Comparison of ENCODE assay signal across 8 mouse cellular contexts in the genomic region with DNA sequence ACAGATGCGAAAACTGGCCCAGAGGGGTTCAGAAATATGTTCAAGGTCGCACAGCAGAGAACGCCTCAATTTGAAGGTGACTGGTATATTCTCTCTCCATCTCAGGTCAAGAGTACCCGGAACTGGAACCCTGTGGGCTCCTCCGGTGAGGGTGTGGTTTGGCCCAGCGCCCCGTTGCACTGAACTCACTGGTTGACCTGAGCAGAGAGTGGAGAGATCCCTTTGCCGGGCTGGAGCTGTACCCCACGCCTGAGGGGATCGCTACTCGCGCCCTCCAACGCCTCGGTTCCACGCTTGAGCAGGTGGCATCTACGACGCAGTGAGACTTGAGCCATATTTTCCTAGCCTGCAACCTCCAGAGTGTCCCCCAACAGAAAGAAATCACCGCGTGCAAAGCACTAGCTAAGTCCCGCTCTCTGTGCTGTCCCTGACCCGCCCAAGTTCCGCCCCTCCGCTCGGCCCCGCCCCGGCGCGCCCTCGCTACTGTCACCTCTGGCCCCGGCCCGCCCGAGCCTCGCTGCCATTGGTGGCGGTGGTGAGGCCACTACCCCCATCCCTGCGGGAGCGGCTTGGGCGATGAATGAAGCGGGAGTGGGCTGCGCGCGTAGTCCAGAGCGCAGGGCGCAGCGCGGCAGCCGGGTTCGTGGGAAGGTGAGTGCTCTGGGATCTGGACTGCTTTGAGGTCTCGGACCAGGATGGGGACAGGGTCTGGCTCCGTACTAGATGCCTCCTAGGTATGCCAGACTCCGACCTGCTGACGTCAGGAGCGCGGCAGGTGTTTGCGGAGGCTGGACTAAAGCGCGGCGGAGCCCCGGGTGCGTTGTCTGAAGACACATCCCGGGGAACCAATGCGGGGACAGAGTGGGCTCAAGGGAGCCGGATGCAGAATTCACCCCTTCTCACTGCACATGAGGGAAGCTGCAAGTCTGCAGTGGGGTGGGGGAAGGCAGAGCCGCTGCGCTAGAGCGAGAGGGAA. TPM values are rescaled to one million over a fixed set of nuclear protein-coding genes. Genes with fewer than 3 reads are reported as not detected.
DNase-seq lines count a peak whose midpoint lies in the region; ATAC-seq and TF ChIP-seq lines count a peak whose summit lies in the region.

A gene (plus strand): TSS at position 523 of the 976 bp plus-strand sequence.

- H3K36me3 ChIP-seq in embryonic facial prominence, embryonic 15.5 days = no peaks in the 10 kb centered on the region
- H3K36me3 ChIP-seq in heart, embryonic 12.5 days = no peaks in the 10 kb centered on the region
- no peaks in the 10 kb centered on the region for H3K36me3 ChIP-seq in kidney, postnatal 0 days (ENCODE audit: insufficient read depth, low read length)
- no peaks in the 10 kb centered on the region for H3K36me3 ChIP-seq in liver, embryonic 13.5 days
- H3K36me3 ChIP-seq in stomach, embryonic 14.5 days (ENCODE audit: control insufficient read depth, insufficient read depth, low read length) = no peaks in the 10 kb centered on the region

- H3K27ac ChIP-seq in embryonic facial prominence, embryonic 15.5 days (replicated peaks) = no peak within 1 kb of the TSS
- no peak within 1 kb of the TSS for H3K27ac ChIP-seq in heart, embryonic 12.5 days (ENCODE audit: poor library complexity, severe bottlenecking)
- peak within 1 kb of the TSS; percentile 26 for H3K27ac ChIP-seq in kidney, postnatal 0 days
- H3K27ac ChIP-seq in liver, embryonic 13.5 days = no peak within 1 kb of the TSS
- H3K27ac ChIP-seq in stomach, embryonic 14.5 days (ENCODE audit: low read length) = no peak within 1 kb of the TSS

- TF ChIP-seq CTCF in kidney, postnatal 0 days (IDR thresholded peaks at IDR 0.05; ENCODE audit: low read depth) = no peak

- H3K4me3 ChIP-seq in embryonic facial prominence, embryonic 15.5 days (replicated peaks) = peak within 1 kb of the TSS; percentile 48
- peak within 1 kb of the TSS; percentile 55 for H3K4me3 ChIP-seq in heart, embryonic 12.5 days
- peak within 1 kb of the TSS; percentile 42 for H3K4me3 ChIP-seq in kidney, postnatal 0 days (replicated peaks; ENCODE audit: low read depth, low read length)
- peak within 1 kb of the TSS; percentile 58 for H3K4me3 ChIP-seq in liver, embryonic 13.5 days (replicated peaks)
- peak within 1 kb of the TSS; percentile 33 for H3K4me3 ChIP-seq in stomach, embryonic 14.5 days (ENCODE audit: low read depth, low read length)

- ATAC-seq in embryonic facial prominence, embryonic 15.5 days (ENCODE audit: insufficient number of reproducible peaks, low FRiP score, low TSS enrichment, low read depth) = peak; percentile 84
- peak; percentile 87 for ATAC-seq in heart, embryonic 12.5 days (ENCODE audit: insufficient number of reproducible peaks, low FRiP score)
- ATAC-seq in kidney, postnatal 0 days (replicated peaks; ENCODE audit: low FRiP score, low read depth) = peak; percentile 94
- peak; percentile 96 for ATAC-seq in liver, embryonic 13.5 days (ENCODE audit: low read depth)
- peak; percentile 97 for ATAC-seq in stomach, embryonic 14.5 days (ENCODE audit: insufficient number of reproducible peaks, insufficient read depth, low FRiP score, low read depth)

- peaks cover 57% of the 10 kb centered on the region for H3K27me3 ChIP-seq in embryonic facial prominence, embryonic 15.5 days
- peaks cover 35% of the 10 kb centered on the region for H3K27me3 ChIP-seq in heart, embryonic 12.5 days (replicated peaks)
- peaks cover 13% of the 10 kb centered on the region; the same call in 1 of the 2 replicates for H3K27me3 ChIP-seq in kidney, postnatal 0 days (ENCODE audit: insufficient read depth, low read length)
- peaks cover 59% of the 10 kb centered on the region for H3K27me3 ChIP-seq in liver, embryonic 13.5 days
- H3K27me3 ChIP-seq in stomach, embryonic 14.5 days (ENCODE audit: control insufficient read depth, insufficient read depth, low read length) = peaks cover 19% of the 10 kb centered on the region; the same call in 1 of the 2 replicates

- H3K4me2 ChIP-seq in embryonic facial prominence, embryonic 15.5 days (replicated peaks) = peak within 1 kb of the TSS; percentile 89
- peak within 1 kb of the TSS; percentile 94 for H3K4me2 ChIP-seq in heart, embryonic 12.5 days
- H3K4me2 ChIP-seq in kidney, postnatal 0 days (ENCODE audit: low read length) = peak within 1 kb of the TSS; percentile 91
- H3K4me2 ChIP-seq in liver, embryonic 13.5 days = peak within 1 kb of the TSS; percentile 84
- peak within 1 kb of the TSS; percentile 85 for H3K4me2 ChIP-seq in stomach, embryonic 14.5 days (replicated peaks; ENCODE audit: low read depth, low read length)

- WGBS in embryonic facial prominence, embryonic 15.5 days = 2% methylated on average over 65 of the region's 65 CpGs
- WGBS in heart, embryonic 12.5 days = 2% methylated on average over 65 of the region's 65 CpGs
- WGBS in kidney, postnatal 0 days = 2% methylated on average over 65 of the region's 65 CpGs
- 1% methylated on average over 65 of the region's 65 CpGs for WGBS in liver, embryonic 13.5 days (ENCODE audit: insufficient replicate concordance)
- WGBS in stomach, embryonic 14.5 days = 2% methylated on average over 65 of the region's 65 CpGs

- peak; percentile 97 for DNase-seq in A20 (ENCODE audit: low read depth, low spot score)
- DNase-seq in adrenal gland, postnatal 4 days (ENCODE audit: low spot score in 2 of 2) = peak; percentile 19 to 64
- peak; percentile 75 for DNase-seq in kidney, postnatal 0 days (ENCODE audit: low spot score)
- DNase-seq in liver, embryonic 13.5 days = peak; percentile 77
- peak; percentile 84 to 88 for DNase-seq in natural killer cell, adult 2 months (ENCODE audit: low spot score in 2 of 2)

- H3K4me1 ChIP-seq in embryonic facial prominence, embryonic 15.5 days = peaks cover 10% of the 10 kb centered on the region
- peaks cover 25% of the 10 kb centered on the region for H3K4me1 ChIP-seq in heart, embryonic 12.5 days (replicated peaks)
- H3K4me1 ChIP-seq in kidney, postnatal 0 days (replicated peaks; ENCODE audit: insufficient read depth, low read length) = peaks cover 11% of the 10 kb centered on the region; the same call in 1 of the 2 replicates
- peaks cover 21% of the 10 kb centered on the region for H3K4me1 ChIP-seq in liver, embryonic 13.5 days (replicated peaks)
- H3K4me1 ChIP-seq in stomach, embryonic 14.5 days (ENCODE audit: control insufficient read depth, insufficient read depth, low read length) = peaks cover 4% of the 10 kb centered on the region; the same call in 1 of the 2 replicates

- no peaks in the 10 kb centered on the region for H3K9me3 ChIP-seq in embryonic facial prominence, embryonic 15.5 days (replicated peaks)
- no peaks in the 10 kb centered on the region for H3K9me3 ChIP-seq in heart, embryonic 12.5 days (replicated peaks)
- H3K9me3 ChIP-seq in kidney, postnatal 0 days (replicated peaks; ENCODE audit: low read length) = no peaks in the 10 kb centered on the region
- H3K9me3 ChIP-seq in liver, embryonic 13.5 days (replicated peaks) = no peaks in the 10 kb centered on the region
- H3K9me3 ChIP-seq in stomach, embryonic 14.5 days (ENCODE audit: control insufficient read depth, low read depth, low read length) = no peaks in the 10 kb centered on the region

- H3K9ac ChIP-seq in embryonic facial prominence, embryonic 15.5 days = no peak within 1 kb of the TSS
- H3K9ac ChIP-seq in heart, embryonic 12.5 days = peak within 1 kb of the TSS; percentile 59
- peak within 1 kb of the TSS; percentile 43; the same call in 1 of the 2 replicates for H3K9ac ChIP-seq in kidney, postnatal 0 days (ENCODE audit: low read depth, low read length)
- H3K9ac ChIP-seq in liver, embryonic 13.5 days = peak within 1 kb of the TSS; percentile 47
- no peak within 1 kb of the TSS for H3K9ac ChIP-seq in stomach, embryonic 14.5 days (replicated peaks; ENCODE audit: low read depth, low read length)

RNA-seq across cellular contexts. Expression of the gene that starts here (rescaled TPM):
- under 1 TPM; 0.59 TPM for total RNA-seq in adrenal gland, postnatal 4 days (2021)
- polyA plus RNA-seq in embryonic facial prominence, embryonic 15.5 days (2015; fragmentation: Nextera tagmentation; extraction: Ambion mirVana) = 3.1 and 3.4 TPM in 2 replicates
- 0.51 and 0.67 TPM in 2 replicates for polyA plus RNA-seq in heart, embryonic 12.5 days (2016; fragmentation: Nextera tagmentation; extraction: Ambion mirVana)
- polyA plus RNA-seq in kidney, postnatal 0 days (2015; fragmentation: Nextera tagmentation; extraction: Ambion mirVana) = 11.9 and 12.7 TPM in 2 replicates
- 0.52 and 0.68 TPM in 2 replicates for polyA plus RNA-seq in liver, embryonic 13.5 days (2015; fragmentation: Nextera tagmentation; extraction: Ambion mirVana)
- 3.1 and 3.4 TPM in 2 replicates for polyA plus RNA-seq in stomach, embryonic 14.5 days (2014; fragmentation: Nextera tagmentation; extraction: Ambion mirVana)

Comparison
In these comparisons a context has a peak if more than half of its experiments do, and no peak if none do; other contexts are left out.
1. Peak in DNase-seq in adrenal gland, postnatal 4 days; RNA of the gene not detected or under 1 TPM.
2. Peak in ATAC-seq, H3K4me3 ChIP-seq, H3K9ac ChIP-seq and H3K4me2 ChIP-seq in heart, embryonic 12.5 days; RNA of the gene not detected or under 1 TPM.
3. Peak in DNase-seq, ATAC-seq, H3K4me3 ChIP-seq, H3K9ac ChIP-seq and H3K4me2 ChIP-seq in liver, embryonic 13.5 days; RNA of the gene not detected or under 1 TPM.
4. DNase-seq: peak in every context shown above with its lines; median percentile 97 in A20; 86 in natural killer cell, adult 2 months; 77 in liver, embryonic 13.5 days; 75 in kidney, postnatal 0 days; 42 in adrenal gland, postnatal 4 days.